Mouse (Mus musculus) lung, postnatal 25 days (tissue): Measurements from ENCODE around the gene Nbea.
A peak's percentile ranks its signal among the peaks of the same experiment; 100 is the strongest.

Source experiments
- DNase-seq: peaks from one replicate; pipeline ENCODE4 v3.0.0; 2022; ENCODE audit warnings: low spot score

Gene Nbea

GRCm38 (mm10) chr3:55783171-55784081 lies 400.1 kb downstream of the Nbea start:
- DNase-seq = no peak

GRCm38 (mm10) chr3:55782771-55783170 lies 400.7 kb downstream of the Nbea start:
- DNase-seq = no peak

GRCm38 (mm10) chr3:55782056-55782687 lies 401.3 kb downstream of the Nbea start, which contains the start of gene Mab21l1:
Gene Mab21l1 (plus strand): TSS chr3:55782510.
- no peak for DNase-seq

GRCm38 (mm10) chr3:55781429-55782055 lies 402.0 kb downstream of the Nbea start:
- DNase-seq = no peak

- no peak for DNase-seq
These were observed 403.1 kb downstream of the Nbea start for GRCm38 (mm10) chr3:55780120-55781070.

- DNase-seq = no peak
These were observed 404.5 kb downstream of the Nbea start for GRCm38 (mm10) chr3:55778764-55779730.

GRCm38 (mm10) chr3:55777501-55777900 lies 406.0 kb downstream of the Nbea start:
- DNase-seq = no peak

- DNase-seq = no peak
These were observed 407.7 kb downstream of the Nbea start for GRCm38 (mm10) chr3:55775753-55776152.

- no peak for DNase-seq
These were observed 408.3 kb downstream of the Nbea start for GRCm38 (mm10) chr3:55775245-55775644.

- no peak for DNase-seq
These were observed 409.3 kb downstream of the Nbea start for GRCm38 (mm10) chr3:55774203-55774602.

GRCm38 (mm10) chr3:55769308-55769707 lies 414.2 kb downstream of the Nbea start:
- no peak for DNase-seq

GRCm38 (mm10) chr3:55768654-55769053 lies 414.8 kb downstream of the Nbea start:
- DNase-seq = no peak

- DNase-seq = no peak
These were observed 419.9 kb downstream of the Nbea start for GRCm38 (mm10) chr3:55763591-55763990.

- DNase-seq = no peak
These were observed 425.2 kb downstream of the Nbea start for GRCm38 (mm10) chr3:55758297-55758696.

- peak; percentile 18 for DNase-seq
These were observed 426.8 kb downstream of the Nbea start for GRCm38 (mm10) chr3:55756602-55757190.

- no peak for DNase-seq
These were observed 427.5 kb downstream of the Nbea start for GRCm38 (mm10) chr3:55755805-55756601.

- DNase-seq = no peak
These were observed 428.4 kb downstream of the Nbea start for GRCm38 (mm10) chr3:55754981-55755608.

GRCm38 (mm10) chr3:55753872-55754271 lies 429.6 kb downstream of the Nbea start:
- DNase-seq = no peak

GRCm38 (mm10) chr3:55752558-55752957 lies 430.9 kb downstream of the Nbea start:
- DNase-seq = no peak
